Mouse (Mus musculus): Measurements from ENCODE around the gene Neurl4. TPM values are rescaled to one million over a fixed set of nuclear protein-coding genes. Genes with fewer than 3 reads are reported as not detected.
A peak's percentile ranks its signal among the peaks of the same experiment; 100 is the strongest.
"Not testable (repeated sequence)": the region's sequence is repeated elsewhere in the genome, so short reads cannot be mapped to it uniquely, and the experiment has no call there.

The Neurl4 gene
- polyA plus RNA-seq, 1 experiment from 2014 or later, result 9.2 TPM

DNA sequence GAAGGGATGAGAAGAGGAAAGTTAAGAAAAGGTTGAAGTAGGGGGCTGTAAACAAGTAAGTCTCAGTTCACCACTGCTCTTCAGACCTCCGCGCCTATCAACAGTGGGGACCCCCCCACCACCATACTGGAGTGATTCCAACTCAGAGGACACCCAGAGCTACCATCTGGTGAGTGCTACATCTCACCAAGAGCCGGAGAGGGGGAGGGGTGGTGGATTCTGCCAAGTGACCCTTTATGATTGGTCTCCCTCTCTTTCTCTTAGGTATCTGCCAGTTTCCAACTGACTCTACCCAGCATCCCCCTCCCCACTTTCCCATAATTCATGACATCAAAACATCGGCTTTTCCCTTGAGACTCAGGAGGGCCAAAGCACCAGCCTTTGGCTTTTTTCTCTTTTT is 40.1 kb downstream of the Neurl4 start:
- no peak overlapping the region for H3K27ac ChIP-seq (ENCODE audit: poor library complexity, severe bottlenecking)
- H3K9me3 ChIP-seq (replicated peaks), result no peaks in the 10 kb centered on the region
- no peak overlapping the region for H3K4me3 ChIP-seq
- H3K9ac ChIP-seq, result no peak overlapping the region
- H3K36me3 ChIP-seq, result peaks cover 38% of the 10 kb centered on the region
- WGBS, result 75% methylated on average over 4 of the region's 4 CpGs
- peaks cover 23% of the 10 kb centered on the region for H3K4me1 ChIP-seq (replicated peaks)
- no peak overlapping the region for H3K4me2 ChIP-seq
- no peak for ATAC-seq (ENCODE audit: insufficient number of reproducible peaks, low FRiP score)
- peaks cover 59% of the 10 kb centered on the region for H3K27me3 ChIP-seq (replicated peaks)

GRCm38 (mm10) chr11:69945216-69945615 is 44.3 kb downstream of the Neurl4 start:
- H3K9me3 ChIP-seq (replicated peaks), result no peaks in the 10 kb centered on the region
- H3K4me3 ChIP-seq, result no peak overlapping the region
- H3K36me3 ChIP-seq, result peaks cover 41% of the 10 kb centered on the region
- peaks cover 17% of the 10 kb centered on the region for H3K27me3 ChIP-seq (replicated peaks)
- 65% methylated on average over 13 of the region's 13 CpGs for WGBS
- ATAC-seq (ENCODE audit: insufficient number of reproducible peaks, low FRiP score), result no peak
- H3K27ac ChIP-seq (ENCODE audit: poor library complexity, severe bottlenecking), result no peak overlapping the region
- 0 out of 2 replicates have a peak overlapping the region, but pooled peaks have one; percentile 16 for H3K9ac ChIP-seq
- peaks cover 29% of the 10 kb centered on the region for H3K4me1 ChIP-seq (replicated peaks)
- no peak overlapping the region for H3K4me2 ChIP-seq

GRCm38 (mm10) chr11:69945997-69946891 is 45.4 kb downstream of the Neurl4 start:
- 0 out of 2 replicates have a peak overlapping the region, but pooled peaks have one; percentile 60 for H3K9ac ChIP-seq
- H3K4me2 ChIP-seq, result peak overlapping the region; percentile 81
- no peaks in the 10 kb centered on the region for H3K9me3 ChIP-seq (replicated peaks)
- H3K27me3 ChIP-seq (replicated peaks), result peaks cover 12% of the 10 kb centered on the region; the same call in 1 of the 2 replicates
- peaks cover 41% of the 10 kb centered on the region for H3K36me3 ChIP-seq
- H3K27ac ChIP-seq (ENCODE audit: poor library complexity, severe bottlenecking), result peak overlapping the region; percentile 89
- peak overlapping the region; percentile 59 for H3K4me3 ChIP-seq
- WGBS, result 87% methylated on average over 18 of the region's 18 CpGs
- H3K4me1 ChIP-seq (replicated peaks), result peaks cover 29% of the 10 kb centered on the region
- peak; percentile 41; the same call in 1 of the 2 replicates for ATAC-seq (ENCODE audit: insufficient number of reproducible peaks, low FRiP score)

DNA sequence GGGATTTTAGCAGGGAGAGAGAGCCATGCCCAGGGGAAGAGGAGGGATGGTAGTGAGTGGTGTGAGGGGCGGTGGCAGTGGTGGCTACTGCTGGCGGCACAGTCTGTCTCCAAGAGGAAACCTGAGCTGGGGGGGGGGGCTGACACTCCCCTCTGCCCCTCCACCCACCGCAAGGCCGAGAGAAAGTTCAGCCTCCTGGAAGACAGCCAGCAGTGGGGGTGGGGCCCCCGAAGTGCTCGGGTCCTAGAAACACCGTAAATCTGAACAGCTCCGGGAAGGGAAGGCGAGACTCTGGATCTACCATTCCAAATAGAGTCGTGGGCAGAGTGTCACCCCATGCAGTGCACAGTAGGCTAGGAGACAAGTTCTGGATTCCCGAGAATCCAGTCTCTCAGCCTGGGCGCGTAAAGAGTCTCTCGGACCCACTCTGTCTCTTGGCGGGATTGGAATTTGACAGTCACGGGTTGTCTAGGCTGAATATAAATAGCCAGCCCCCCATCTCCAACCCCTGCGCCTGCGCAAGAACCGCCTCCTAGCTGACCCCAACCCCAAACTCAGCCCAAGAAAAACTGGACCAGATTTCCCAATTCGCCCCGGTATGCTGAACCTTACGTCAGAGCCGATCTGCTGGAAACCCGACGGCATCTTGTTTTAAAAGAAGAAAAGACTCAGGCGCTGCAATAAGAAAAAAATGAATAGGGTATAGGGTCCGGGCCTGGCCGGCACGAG is 46.6 kb downstream of the Neurl4 start:
- Histone ChIP-seq H3K36me3 (peaks cover 36% of the 10 kb centered on the region), H3K27ac (ENCODE audit: poor library complexity, severe bottlenecking) (peak overlapping the region; percentile 89), H3K4me2 (peak overlapping the region; percentile 81), H3K9ac (peak overlapping the region; percentile 60), H3K4me1 (replicated peaks) (peaks cover 29% of the 10 kb centered on the region), H3K9me3 (replicated peaks) (no peaks in the 10 kb centered on the region), H3K4me3 (peak overlapping the region; percentile 59), H3K27me3 (replicated peaks) (peaks cover 12% of the 10 kb centered on the region)
- ATAC-seq (ENCODE audit: insufficient number of reproducible peaks, low FRiP score), result peak; percentile 65
- WGBS, result 3% methylated on average over 29 of the region's 29 CpGs

DNA sequence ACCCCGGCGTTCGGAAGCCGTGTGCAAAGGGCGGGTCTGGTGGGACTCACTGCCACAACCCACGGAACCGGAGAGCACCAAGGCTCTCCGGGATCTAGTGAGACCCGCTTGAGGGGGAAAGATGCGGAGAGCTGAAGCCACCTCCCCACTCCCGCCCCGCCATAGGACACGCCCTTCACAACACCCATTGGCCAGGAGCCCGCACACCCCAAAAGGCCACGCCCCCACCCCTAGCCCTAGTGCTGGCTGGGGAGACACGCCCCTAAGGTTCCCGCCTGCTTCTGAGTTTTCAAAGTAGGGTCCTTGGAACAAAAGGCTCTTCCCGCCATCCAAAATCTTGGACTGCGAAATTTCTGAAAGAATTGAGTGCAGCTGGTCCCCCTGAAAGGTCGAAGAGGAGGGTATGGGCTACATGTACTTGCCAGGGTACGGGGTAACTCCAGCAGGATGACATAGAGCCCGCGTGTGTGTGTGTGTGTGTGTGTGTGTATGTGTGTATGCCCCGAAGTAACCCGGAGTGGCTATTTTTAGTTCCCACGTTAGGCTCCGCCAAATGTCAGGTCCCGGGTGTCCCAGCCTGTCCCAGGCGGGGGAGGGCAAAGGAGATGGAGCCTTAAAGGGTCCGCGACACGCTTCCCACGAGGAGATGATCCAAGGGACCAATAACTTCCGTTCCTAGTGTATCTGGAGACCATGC is 47.3 kb downstream of the Neurl4 start, which contains the start of gene Slc2a4:
Gene Slc2a4 (minus strand): TSS at position 123 of the 697 bp plus-strand sequence.
- Histone ChIP-seq H3K27ac (ENCODE audit: poor library complexity, severe bottlenecking) (peak within 1 kb of the TSS; percentile 89), H3K9me3 (replicated peaks) (no peaks in the 10 kb centered on the region), H3K27me3 (replicated peaks) (peaks cover 7% of the 10 kb centered on the region), H3K36me3 (peaks cover 29% of the 10 kb centered on the region), H3K4me1 (replicated peaks) (peaks cover 32% of the 10 kb centered on the region), H3K9ac (peak within 1 kb of the TSS; percentile 60), H3K4me2 (peak within 1 kb of the TSS; percentile 81), H3K4me3 (peak within 1 kb of the TSS; percentile 59)
- WGBS, result under 1% methylated on average over 34 of the region's 34 CpGs
- ATAC-seq (ENCODE audit: insufficient number of reproducible peaks, low FRiP score), result peak; percentile 95

GRCm38 (mm10) chr11:69948763-69949150 is 47.9 kb downstream of the Neurl4 start:
- peaks cover 7% of the 10 kb centered on the region for H3K27me3 ChIP-seq (replicated peaks)
- peaks cover 25% of the 10 kb centered on the region for H3K36me3 ChIP-seq
- no peaks in the 10 kb centered on the region for H3K9me3 ChIP-seq (replicated peaks)
- H3K4me1 ChIP-seq (replicated peaks), result peaks cover 38% of the 10 kb centered on the region
- peak overlapping the region; percentile 89 for H3K27ac ChIP-seq (ENCODE audit: poor library complexity, severe bottlenecking)
- WGBS, result under 1% methylated on average over 14 of the region's 14 CpGs
- peak overlapping the region; percentile 59 for H3K4me3 ChIP-seq
- ATAC-seq (ENCODE audit: insufficient number of reproducible peaks, low FRiP score), result 0 out of 2 replicates have a peak, but pooled peaks have one; percentile 31
- H3K4me2 ChIP-seq, result peak overlapping the region; percentile 81
- H3K9ac ChIP-seq, result peak overlapping the region; percentile 60

GRCm38 (mm10) chr11:69950807-69951459 is 50.1 kb downstream of the Neurl4 start:
- no peak overlapping the region for H3K4me3 ChIP-seq
- 38% methylated on average over 4 of the region's 4 CpGs for WGBS
- no peak overlapping the region for H3K9ac ChIP-seq
- 0 out of 2 replicates have a peak, but pooled peaks cover 3% of the 10 kb centered on the region for H3K36me3 ChIP-seq
- no peak overlapping the region for H3K4me2 ChIP-seq
- no peak for ATAC-seq (ENCODE audit: insufficient number of reproducible peaks, low FRiP score)
- peaks cover 34% of the 10 kb centered on the region for H3K4me1 ChIP-seq (replicated peaks)
- H3K27ac ChIP-seq (ENCODE audit: poor library complexity, severe bottlenecking), result no peak overlapping the region
- peaks cover 4% of the 10 kb centered on the region for H3K27me3 ChIP-seq (replicated peaks)
- no peaks in the 10 kb centered on the region for H3K9me3 ChIP-seq (replicated peaks)

GRCm38 (mm10) chr11:69952274-69952673 is 51.4 kb downstream of the Neurl4 start:
- Histone ChIP-seq H3K27ac (ENCODE audit: poor library complexity, severe bottlenecking) (no peak overlapping the region), H3K27me3 (replicated peaks) (peaks cover 4% of the 10 kb centered on the region; the same call in 1 of the 2 replicates), H3K4me3 (no peak overlapping the region), H3K9ac (no peak overlapping the region), H3K9me3 (replicated peaks) (no peaks in the 10 kb centered on the region), H3K4me1 (replicated peaks) (peaks cover 21% of the 10 kb centered on the region), H3K36me3 (no peaks in the 10 kb centered on the region), H3K4me2 (no peak overlapping the region)
- ATAC-seq (ENCODE audit: insufficient number of reproducible peaks, low FRiP score), result no peak
- 34% methylated on average over 1 of the region's 1 CpGs for WGBS

GRCm38 (mm10) chr11:69953267-69953915 is 52.5 kb downstream of the Neurl4 start:
- Histone ChIP-seq H3K9me3 (replicated peaks) (no peaks in the 10 kb centered on the region), H3K27ac (ENCODE audit: poor library complexity, severe bottlenecking) (no peak overlapping the region), H3K4me2 (no peak overlapping the region), H3K4me3 (no peak overlapping the region), H3K36me3 (no peaks in the 10 kb centered on the region), H3K9ac (no peak overlapping the region), H3K4me1 (replicated peaks) (peaks cover 16% of the 10 kb centered on the region), H3K27me3 (replicated peaks) (peaks cover 9% of the 10 kb centered on the region; the same call in 1 of the 2 replicates)
- ATAC-seq (ENCODE audit: insufficient number of reproducible peaks, low FRiP score), result no peak
- 31% methylated on average over 11 of the region's 11 CpGs for WGBS

DNA sequence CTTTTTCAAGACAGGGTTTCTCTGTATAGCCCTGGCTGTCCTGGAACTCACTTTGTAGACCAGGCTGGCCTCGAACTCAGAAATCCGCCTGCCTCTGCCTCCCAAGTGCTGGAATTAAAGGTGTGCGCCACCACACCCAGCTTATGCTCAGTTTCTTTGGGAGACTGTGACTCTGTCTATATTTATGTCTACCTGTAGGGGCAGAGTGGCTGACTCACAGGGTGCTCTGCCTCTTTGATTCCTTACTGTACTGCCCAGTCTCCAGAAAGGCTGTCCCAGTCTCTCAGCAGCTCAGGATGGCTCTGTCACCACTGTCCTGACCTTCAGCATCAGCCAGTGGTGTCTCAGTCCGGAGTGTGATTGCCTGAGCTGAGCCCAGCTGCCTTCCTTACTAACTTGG is 54.7 kb downstream of the Neurl4 start:
- H3K36me3 ChIP-seq; ATAC-seq (ENCODE audit: insufficient number of reproducible peaks, low FRiP score); H3K27ac ChIP-seq (ENCODE audit: poor library complexity, severe bottlenecking); H3K4me1 ChIP-seq (replicated peaks); H3K4me3 ChIP-seq; H3K27me3 ChIP-seq (replicated peaks); H3K4me2 ChIP-seq; H3K9ac ChIP-seq; H3K9me3 ChIP-seq (replicated peaks): not testable (repeated sequence)
- WGBS, result 65% methylated on average over 4 of the region's 4 CpGs

Measured in heart, embryonic 12.5 days (tissue).